Mouse (Mus musculus) forebrain, embryonic 13.5 days (tissue): ENCODE measurements around the gene Pcca. TPM values are rescaled to one million over a fixed set of nuclear protein-coding genes. Genes with fewer than 3 reads are reported as not detected.

ENCODE experiments used
- ATAC-seq: fragments of 200-750 bp; cut with Nextera tagmentation; 2 replicates; pipeline ENCODE4 v1.8.0; 2017
- H3K27ac ChIP-seq: fragments of 300-500 bp; sonication (generic); 2 replicates; pipeline ENCODE4 v1.5.1; 2015; ENCODE audit warnings: inconsistent platforms, mild to moderate bottlenecking, moderate library complexity
- H3K27me3 ChIP-seq: fragments of 300-500 bp; sonication (generic); 2 replicates; pipeline ENCODE4 v1.6.1; 2015; ENCODE audit warnings: mild to moderate bottlenecking, inconsistent platforms
- H3K36me3 ChIP-seq: fragments of 300-500 bp; sonication (generic); 2 replicates; pipeline ENCODE4 v1.6.1; 2015; ENCODE audit warnings: mild to moderate bottlenecking, inconsistent platforms; ENCODE audit not compliant: poor library complexity, severe bottlenecking
- H3K4me1 ChIP-seq: fragments of 300-500 bp; sonication (generic); 2 replicates; pipeline ENCODE4 v1.6.1; 2015; ENCODE audit warnings: inconsistent platforms
- H3K4me2 ChIP-seq: fragments of 300-500 bp; sonication (generic); 2 replicates; pipeline ENCODE4 v1.6.1; 2015; ENCODE audit warnings: inconsistent platforms, mild to moderate bottlenecking, moderate library complexity
- H3K4me3 ChIP-seq: fragments of 300-500 bp; sonication (generic); 2 replicates; pipeline ENCODE4 v1.5.1; 2015; ENCODE audit warnings: mild to moderate bottlenecking, inconsistent platforms
- H3K9ac ChIP-seq: fragments of 300-500 bp; sonication (generic); 2 replicates; pipeline ENCODE4 v1.6.1; 2015; ENCODE audit warnings: mild to moderate bottlenecking, inconsistent platforms
- H3K9me3 ChIP-seq: fragments of 300-500 bp; sonication (generic); replicated peaks from 2 replicates; pipeline ENCODE4 v1.6.1; 2016; ENCODE audit warnings: inconsistent platforms
- WGBS: fragments of 180-500 bp; shearing (Covaris S2); methylation state at CpG from one replicate; pipeline ENCODE4 v1.1.7; 2015; 5-methylcytosine and 5-hydroxymethylcytosine counted together
- polyA plus RNA-seq: library from polyadenylated mRNA; unstranded; fragments of >200 nt; fragmentation: Nextera tagmentation; extraction: Ambion mirVana; gene quantifications from 2 replicates; pipeline ENCODE4 v1.2.1, GENCODE M21; 2015

Gene Pcca
- polyA plus RNA-seq, 1 experiment from 2014 or later: 25.2 TPM

DNA sequence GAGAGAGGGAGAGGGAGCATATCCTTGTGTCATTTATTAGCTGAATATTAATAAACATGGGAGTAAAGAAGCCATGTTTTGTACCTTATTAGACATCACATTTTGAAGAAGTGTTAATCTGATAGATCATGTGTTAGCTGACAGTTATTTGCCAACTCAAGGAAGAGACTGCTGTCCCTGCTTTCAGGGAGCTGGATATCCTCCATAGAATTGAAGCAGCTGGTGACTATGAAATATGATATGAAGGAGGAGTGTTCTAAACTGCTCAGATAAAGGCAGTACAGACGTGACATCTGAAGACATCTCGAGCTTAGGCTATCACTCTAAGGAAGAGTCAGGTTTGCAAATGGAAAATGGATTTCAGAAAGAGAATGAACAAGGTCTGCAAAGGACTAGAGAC, 289.7 kb downstream of the Pcca start:
- Histone ChIP-seq H3K27me3 (no peaks in the 10 kb centered on the region), H3K4me1 (no peaks in the 10 kb centered on the region), H3K4me2 (no peak overlapping the region), H3K27ac (no peak overlapping the region), H3K9me3 (no peaks in the 10 kb centered on the region), H3K36me3 (no peaks in the 10 kb centered on the region), H3K9ac (no peak overlapping the region), H3K4me3 (no peak overlapping the region)
- ATAC-seq: no peak
- 85% methylated on average over 2 of the region's 2 CpGs for WGBS

DNA sequence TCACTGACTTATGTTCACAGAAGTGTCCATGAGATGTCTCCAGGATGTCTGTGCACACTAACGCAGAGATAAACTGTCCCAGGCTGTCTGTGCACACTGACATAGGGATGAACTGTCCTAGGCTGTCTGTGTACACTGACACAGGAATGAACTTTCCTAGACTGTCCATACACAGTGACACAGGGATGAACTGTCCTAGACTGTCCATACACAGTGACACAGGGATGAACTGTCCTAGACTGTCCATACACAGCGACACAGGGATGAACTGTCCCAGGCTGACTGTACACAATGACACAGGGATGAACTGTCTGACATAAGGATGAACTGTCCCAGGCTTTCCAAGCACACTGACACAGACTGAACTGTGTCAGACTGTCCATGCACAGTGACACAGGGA, 291.3 kb downstream of the Pcca start:
- ATAC-seq: no peak
- no peaks in the 10 kb centered on the region for H3K9me3 ChIP-seq
- H3K4me1 ChIP-seq: no peaks in the 10 kb centered on the region
- no peak overlapping the region for H3K4me3 ChIP-seq
- no peak overlapping the region for H3K4me2 ChIP-seq
- H3K36me3 ChIP-seq: no peaks in the 10 kb centered on the region
- no peak overlapping the region for H3K9ac ChIP-seq
- WGBS: 98% methylated on average over 2 of the region's 2 CpGs
- H3K27ac ChIP-seq: no peak overlapping the region
- no peaks in the 10 kb centered on the region for H3K27me3 ChIP-seq

DNA sequence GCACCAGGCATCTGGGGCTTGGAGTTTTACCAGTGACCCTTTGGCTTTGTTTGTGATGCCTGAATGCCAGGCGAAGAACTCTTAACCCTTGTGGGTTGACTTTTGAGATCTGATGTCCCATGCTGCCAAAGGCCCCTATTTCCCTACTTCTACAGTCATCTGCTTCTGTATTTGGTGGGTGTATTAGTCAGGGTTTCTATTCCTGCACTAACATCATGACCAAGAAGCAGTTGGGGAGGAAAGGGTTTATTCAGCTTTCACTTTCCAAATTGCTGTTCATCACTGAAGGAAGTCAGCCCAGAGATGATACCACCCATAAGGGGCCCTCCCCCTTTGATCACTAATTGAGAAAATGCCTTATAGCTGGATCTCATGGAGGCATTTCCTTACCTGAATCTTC, 296.3 kb downstream of the Pcca start:
- no peaks in the 10 kb centered on the region for H3K4me1 ChIP-seq
- no peak for ATAC-seq
- no peak overlapping the region for H3K27ac ChIP-seq
- H3K9ac ChIP-seq: no peak overlapping the region
- H3K27me3 ChIP-seq: no peaks in the 10 kb centered on the region
- no peaks in the 10 kb centered on the region; the same call in 1 of the 2 replicates for H3K9me3 ChIP-seq
- no peaks in the 10 kb centered on the region for H3K36me3 ChIP-seq
- WGBS: 87% methylated on average over 1 of the region's 1 CpGs
- no peak overlapping the region for H3K4me3 ChIP-seq
- H3K4me2 ChIP-seq: no peak overlapping the region

DNA sequence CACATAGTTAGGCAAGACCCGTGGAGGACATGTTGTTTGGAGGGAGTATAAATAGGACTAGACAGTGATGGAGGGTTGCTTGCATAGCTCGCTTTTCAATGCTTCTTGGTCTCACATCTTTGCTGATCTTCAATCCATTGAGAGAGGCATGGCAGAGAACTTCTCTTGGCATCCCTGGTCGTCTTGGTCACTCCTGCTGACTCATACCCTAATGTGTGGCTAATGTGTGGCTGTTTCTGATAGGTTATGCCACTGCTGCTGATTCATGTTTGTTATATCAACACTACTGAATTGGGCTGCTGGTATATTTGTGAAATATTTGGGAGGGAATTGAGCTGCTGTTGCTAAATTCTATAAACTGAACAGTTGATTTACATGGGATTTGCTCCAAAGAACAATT, 299.5 kb downstream of the Pcca start:
- no peak overlapping the region for H3K27ac ChIP-seq
- no peak overlapping the region for H3K9ac ChIP-seq
- H3K27me3 ChIP-seq: no peaks in the 10 kb centered on the region
- no peaks in the 10 kb centered on the region; the same call in 1 of the 2 replicates for H3K9me3 ChIP-seq
- no peak overlapping the region for H3K4me2 ChIP-seq
- no peaks in the 10 kb centered on the region for H3K36me3 ChIP-seq
- no peak for ATAC-seq
- no peak overlapping the region for H3K4me3 ChIP-seq
- no peaks in the 10 kb centered on the region for H3K4me1 ChIP-seq
- WGBS: 94% methylated on average over 3 of the region's 3 CpGs

DNA sequence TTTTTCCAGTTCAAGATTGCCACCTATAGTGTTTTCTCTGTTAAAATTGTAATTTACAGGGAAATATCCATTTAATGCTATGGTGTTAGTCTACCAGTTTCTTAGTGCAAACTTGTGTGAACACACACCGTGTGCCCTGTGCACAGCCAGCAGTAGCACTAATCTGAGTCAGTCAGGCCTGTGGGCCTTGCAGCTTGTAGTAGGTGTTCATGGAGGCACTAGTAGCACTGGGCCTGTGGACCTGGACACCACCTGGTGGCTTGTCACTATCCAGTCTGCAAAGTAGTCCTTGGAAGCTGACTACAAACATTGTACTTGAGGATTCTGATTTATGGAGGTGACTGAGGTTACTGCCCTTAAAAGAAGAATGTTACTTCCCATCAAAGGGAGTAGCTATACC, 300.6 kb downstream of the Pcca start:
- Histone ChIP-seq H3K27ac (no peak overlapping the region), H3K4me3 (no peak overlapping the region), H3K4me1 (no peaks in the 10 kb centered on the region), H3K9me3 (no peaks in the 10 kb centered on the region; the same call in 1 of the 2 replicates), H3K27me3 (no peaks in the 10 kb centered on the region), H3K4me2 (no peak overlapping the region), H3K36me3 (no peaks in the 10 kb centered on the region), H3K9ac (no peak overlapping the region)
- no peak for ATAC-seq
- WGBS: 94% methylated on average over 1 of the region's 1 CpGs

DNA sequence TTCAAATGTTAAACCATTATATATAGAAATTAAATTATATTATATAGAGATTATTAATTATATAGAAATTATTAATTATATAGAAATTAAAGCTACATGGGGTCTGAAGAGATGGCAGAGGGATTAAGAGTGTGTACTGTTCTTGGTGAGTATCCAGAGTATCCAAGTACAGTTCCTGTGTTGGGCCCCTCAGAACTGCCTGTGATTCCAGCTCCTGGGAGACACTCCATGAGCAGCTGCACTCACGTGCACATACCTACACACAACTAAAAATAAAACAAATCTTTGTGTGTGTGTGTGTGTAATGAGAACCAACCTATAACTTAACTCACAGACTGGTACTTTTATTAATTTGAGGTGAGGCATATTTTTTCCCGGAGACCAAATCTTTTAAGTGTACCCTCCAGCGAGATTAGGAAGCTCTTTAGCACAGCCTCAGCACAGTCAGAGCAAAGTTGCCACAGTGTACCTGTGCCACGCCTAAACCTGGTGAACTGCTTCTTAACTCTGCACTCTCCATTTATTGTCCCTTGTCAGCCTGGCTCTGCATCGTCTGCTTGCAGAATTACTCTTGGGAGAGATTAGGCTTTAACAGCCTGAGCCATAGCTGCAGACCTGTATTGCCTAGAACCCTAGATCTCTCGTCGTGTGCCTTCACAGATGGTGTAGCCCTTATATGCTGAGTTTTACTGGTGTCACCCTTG, 301.5 kb downstream of the Pcca start:
- H3K4me3 ChIP-seq: no peak overlapping the region
- H3K4me2 ChIP-seq: no peak overlapping the region
- H3K9ac ChIP-seq: no peak overlapping the region
- WGBS: 71% methylated on average over 7 of the region's 7 CpGs
- no peak overlapping the region for H3K27ac ChIP-seq
- ATAC-seq: no peak
- no peaks in the 10 kb centered on the region for H3K4me1 ChIP-seq
- no peaks in the 10 kb centered on the region for H3K36me3 ChIP-seq
- H3K27me3 ChIP-seq: no peaks in the 10 kb centered on the region
- no peaks in the 10 kb centered on the region; the same call in 1 of the 2 replicates for H3K9me3 ChIP-seq

DNA sequence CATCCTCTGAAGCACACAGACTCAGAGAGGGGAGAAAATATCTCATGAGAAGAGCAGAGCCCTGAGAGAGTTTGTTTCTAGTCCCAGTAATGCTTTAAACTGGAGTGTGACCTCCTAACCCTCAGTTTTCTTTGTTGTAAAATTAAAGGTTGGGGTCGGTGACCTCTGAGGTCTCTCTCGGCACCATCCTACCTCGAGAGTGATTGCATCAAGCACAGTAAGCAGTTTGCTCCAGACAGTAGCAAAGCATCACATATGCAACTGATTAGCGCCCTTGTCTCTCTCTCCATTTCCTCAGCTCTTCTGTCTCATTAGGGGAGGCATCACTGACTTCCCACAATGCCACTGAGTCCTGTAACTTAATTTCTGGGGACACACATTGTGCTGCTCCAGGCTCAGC, 302.1 kb downstream of the Pcca start:
- Histone ChIP-seq H3K27ac (no peak overlapping the region), H3K4me1 (no peaks in the 10 kb centered on the region), H3K4me3 (no peak overlapping the region), H3K4me2 (no peak overlapping the region), H3K36me3 (no peaks in the 10 kb centered on the region), H3K27me3 (no peaks in the 10 kb centered on the region), H3K9me3 (no peaks in the 10 kb centered on the region; the same call in 1 of the 2 replicates), H3K9ac (no peak overlapping the region)
- 32% methylated on average over 4 of the region's 4 CpGs for WGBS
- no peak for ATAC-seq

DNA sequence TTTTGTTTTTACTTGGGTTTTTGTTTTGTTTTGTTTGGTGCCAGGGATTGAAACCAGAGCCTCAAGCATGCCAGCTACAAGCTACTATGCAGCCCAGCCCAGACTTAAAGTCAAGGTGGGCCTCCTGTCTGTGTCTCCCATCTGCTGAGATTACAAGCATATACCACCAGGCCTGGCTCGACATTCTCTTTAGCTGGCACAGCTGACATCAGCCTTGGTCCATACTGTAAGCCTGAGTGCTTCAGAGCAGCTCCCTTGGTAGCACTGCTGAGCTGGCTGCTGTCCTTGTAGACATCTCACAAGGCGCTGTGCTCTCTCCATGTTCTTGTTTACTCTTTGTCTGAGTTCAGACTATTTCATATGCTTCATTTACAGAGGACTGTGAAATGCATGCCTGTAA, 302.9 kb downstream of the Pcca start:
- Histone ChIP-seq H3K9me3 (no peaks in the 10 kb centered on the region), H3K4me3 (no peak overlapping the region), H3K4me1 (no peaks in the 10 kb centered on the region), H3K9ac (no peak overlapping the region), H3K36me3 (no peaks in the 10 kb centered on the region), H3K27ac (no peak overlapping the region), H3K4me2 (no peak overlapping the region), H3K27me3 (no peaks in the 10 kb centered on the region)
- ATAC-seq: no peak
- 77% methylated on average over 2 of the region's 2 CpGs for WGBS

DNA sequence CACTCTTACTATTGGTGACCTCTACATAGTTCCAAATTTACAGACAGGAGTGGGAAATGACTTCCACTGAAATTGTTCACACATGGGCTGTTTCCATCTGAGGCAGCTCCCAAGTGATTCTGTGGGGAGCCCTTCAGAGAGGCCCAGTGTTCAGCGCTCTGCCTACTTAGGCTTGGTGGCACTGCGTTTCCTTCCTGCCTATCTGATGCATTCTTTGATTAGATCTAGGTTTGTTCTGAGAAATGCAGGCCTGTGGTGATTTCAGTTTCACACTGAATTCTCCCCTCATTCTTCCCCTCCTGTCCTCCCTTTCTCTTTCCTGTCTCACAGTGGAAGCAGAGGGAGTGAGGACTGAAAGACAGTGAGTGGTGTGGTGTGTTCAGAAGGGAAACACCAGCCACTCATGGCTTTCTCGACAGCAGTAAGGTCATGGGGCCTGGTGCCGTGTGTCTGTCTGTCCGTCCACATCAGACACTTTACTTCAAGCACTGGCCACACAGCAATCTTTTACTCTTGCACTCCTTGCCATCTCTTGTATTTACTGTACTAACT, 318.5 kb downstream of the Pcca start:
- 88% methylated on average over 5 of the region's 5 CpGs for WGBS
- no peak for ATAC-seq
- H3K27ac ChIP-seq: no peak overlapping the region

DNA sequence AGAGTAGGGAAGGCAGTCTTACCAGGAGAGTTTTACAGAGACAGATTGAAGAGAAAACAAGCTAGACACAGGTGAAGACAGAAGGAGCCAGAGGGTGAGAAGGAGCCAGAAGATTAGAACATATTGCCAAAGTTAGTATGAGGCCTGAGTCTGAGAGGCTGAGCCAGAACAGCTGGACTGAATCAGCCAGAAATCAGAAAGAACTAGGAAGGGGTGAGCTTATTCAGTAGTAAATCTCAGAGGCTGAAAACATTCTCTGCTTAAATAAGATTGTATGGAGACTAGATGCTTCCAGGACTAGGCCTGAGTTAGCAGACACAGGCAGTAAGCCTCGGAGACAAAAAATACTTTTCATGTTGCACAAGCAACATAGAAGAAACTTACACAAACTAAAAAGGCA, 325.7 kb downstream of the Pcca start:
- Histone ChIP-seq H3K4me3 (no peak overlapping the region), H3K27me3 (no peaks in the 10 kb centered on the region), H3K36me3 (no peaks in the 10 kb centered on the region), H3K4me1 (peaks cover 11% of the 10 kb centered on the region), H3K27ac (no peak overlapping the region), H3K4me2 (no peak overlapping the region), H3K9me3 (no peaks in the 10 kb centered on the region), H3K9ac (no peak overlapping the region)
- WGBS: 75% methylated on average over 1 of the region's 1 CpGs
- ATAC-seq: no peak

More for the DNA sequence above, 318.5 kb downstream of the Pcca start:
- H3K9me3 ChIP-seq: no peaks in the 10 kb centered on the region; the same call in 1 of the 2 replicates
- no peaks in the 10 kb centered on the region for H3K27me3 ChIP-seq
- H3K4me2 ChIP-seq: no peak overlapping the region
- no peaks in the 10 kb centered on the region for H3K4me1 ChIP-seq
- H3K9ac ChIP-seq: no peak overlapping the region
- no peaks in the 10 kb centered on the region for H3K36me3 ChIP-seq
- no peak overlapping the region for H3K4me3 ChIP-seq

DNA sequence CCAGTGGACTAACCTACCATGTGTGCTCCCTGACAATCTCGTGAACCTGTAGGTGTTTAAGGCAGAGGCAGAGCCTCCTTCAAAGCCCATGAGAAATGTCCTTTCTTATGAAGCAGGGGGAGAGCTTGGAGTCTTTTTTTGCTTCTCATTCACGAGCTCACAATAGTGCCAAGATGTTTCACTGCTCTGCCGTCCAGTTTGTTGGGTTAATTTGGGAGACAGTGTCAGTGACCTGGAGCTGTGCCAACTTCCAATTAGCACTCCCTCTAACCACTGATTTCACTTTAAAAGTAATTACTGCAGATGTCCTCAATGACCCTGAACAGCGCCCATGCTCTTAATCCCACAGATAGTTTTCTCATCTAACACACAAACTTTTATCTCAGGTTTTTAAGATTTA, 328.5 kb downstream of the Pcca start:
- peak; percentile 68; the same call in 1 of the 2 replicates for ATAC-seq
- 10% methylated on average over 4 of the region's 4 CpGs for WGBS
- Histone ChIP-seq H3K9me3 (no peaks in the 10 kb centered on the region), H3K27me3 (peaks cover 14% of the 10 kb centered on the region; the same call in 1 of the 2 replicates), H3K36me3 (no peaks in the 10 kb centered on the region), H3K4me2 (no peak overlapping the region), H3K9ac (no peak overlapping the region), H3K4me3 (no peak overlapping the region), H3K4me1 (peaks cover 16% of the 10 kb centered on the region), H3K27ac (no peak overlapping the region)

DNA sequence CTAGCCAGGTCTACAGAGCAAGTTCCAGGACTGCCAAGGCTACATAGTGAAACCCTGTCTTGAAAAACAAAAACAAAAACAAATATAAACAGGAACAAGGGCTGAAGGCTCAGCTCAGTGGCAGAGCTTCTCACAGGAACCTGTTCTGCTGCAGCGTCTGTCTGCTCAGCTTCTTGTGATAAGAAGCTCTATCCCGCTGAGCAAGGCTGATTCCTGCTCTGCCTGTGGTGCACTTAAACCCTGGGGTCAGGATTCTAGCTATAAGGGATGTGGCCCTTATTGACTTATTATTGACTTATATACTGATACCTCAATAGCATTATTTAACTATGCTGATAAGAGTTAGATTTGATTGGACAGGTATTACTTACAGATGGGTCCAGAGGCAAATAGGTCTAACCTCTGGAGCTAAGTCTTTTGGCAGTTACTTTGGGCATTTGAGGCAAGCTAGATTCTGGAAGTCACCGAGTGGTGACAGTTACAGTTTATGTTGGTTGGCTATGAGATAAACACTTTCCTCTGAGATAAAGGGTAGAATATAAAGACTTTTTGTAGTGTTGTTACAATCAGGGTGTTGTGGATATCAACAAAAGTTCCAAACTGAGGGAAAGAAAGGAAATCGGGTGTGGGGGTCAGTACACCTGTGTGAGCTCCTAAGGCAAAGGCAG, 331.5 kb downstream of the Pcca start:
- peaks cover 32% of the 10 kb centered on the region for H3K27me3 ChIP-seq
- WGBS: 84% methylated on average over 4 of the region's 4 CpGs
- ATAC-seq: no peak

More for the DNA sequence above, 331.5 kb downstream of the Pcca start:
- Histone ChIP-seq H3K9me3 (no peaks in the 10 kb centered on the region), H3K36me3 (no peaks in the 10 kb centered on the region), H3K9ac (no peak overlapping the region), H3K4me1 (peaks cover 38% of the 10 kb centered on the region), H3K27ac (no peak overlapping the region), H3K4me2 (no peak overlapping the region), H3K4me3 (no peak overlapping the region)
